Mouse (Mus musculus) monocyte, adult 5-6 weeks (primary cell): ENCODE data around the gene Tmem164. TPM values are rescaled to one million over a fixed set of nuclear protein-coding genes. Genes with fewer than 3 reads are reported as not detected.

Experiments
- ATAC-seq: fragments of 153-309, 156-312 bp; replicated peaks from 2 replicates; pipeline ENCODE4 v1.8.0; 2017; ENCODE audit warnings: mild to moderate bottlenecking; ENCODE audit not compliant: low TSS enrichment, insufficient number of reproducible peaks, severe bottlenecking, poor library complexity, low FRiP score
- total RNA-seq: library from RNA; stranded (forward); fragments of 200-1000, 200-491, 200-594 nt; gene quantifications from 3 replicates; pipeline ENCODE4 v1.2.3, GENCODE M21; 2017

Tmem164 gene
- total RNA-seq, 1 experiment from 2014 or later, result 97.1 TPM

DNA sequence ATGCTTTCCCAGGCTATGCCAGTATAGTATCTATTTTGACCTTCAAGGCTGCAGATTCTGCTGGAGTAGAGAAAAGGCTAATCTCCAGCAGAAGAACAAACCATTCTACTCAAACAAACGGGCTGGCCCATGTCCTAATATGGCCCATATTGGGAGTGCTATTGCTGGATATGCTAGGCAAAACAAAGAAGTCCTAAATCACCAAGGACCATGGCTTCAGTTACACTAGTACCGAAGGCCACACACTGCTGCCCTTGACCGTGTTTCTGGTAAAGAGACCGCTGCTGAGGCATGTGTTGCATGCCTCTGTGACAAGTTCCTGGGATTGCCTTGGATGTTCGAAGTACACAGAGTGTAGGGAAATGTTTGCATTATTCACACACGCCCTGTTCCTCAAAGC lies 165.1 kb downstream of the Tmem164 start:
- no peak for ATAC-seq

GRCm38 (mm10) chrX:142848032-142848431 lies 166.8 kb downstream of the Tmem164 start:
- no peak for ATAC-seq

DNA sequence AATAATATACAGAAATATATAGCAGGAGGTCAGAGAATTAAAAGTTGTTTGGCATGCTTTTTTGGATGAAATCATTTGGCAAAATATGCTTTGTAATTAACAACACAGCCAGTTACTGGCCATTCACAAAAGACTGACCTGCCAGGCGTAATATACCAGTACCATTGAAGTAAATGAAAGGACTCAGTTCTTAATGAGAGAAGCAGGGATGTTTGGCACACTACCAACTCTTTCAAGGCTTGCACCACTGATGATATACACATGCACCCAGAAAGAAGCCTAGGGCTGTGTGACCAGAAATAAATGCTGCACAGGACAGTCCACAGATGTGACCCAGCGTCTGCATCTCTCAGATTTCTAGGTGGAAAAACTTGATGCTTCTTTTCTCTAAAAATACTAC lies 188.6 kb downstream of the Tmem164 start:
- ATAC-seq, result no peak

- no peak for ATAC-seq
Observed at GRCm38 (mm10) chrX:142882255-142882654, 201.0 kb downstream of the Tmem164 start.

DNA sequence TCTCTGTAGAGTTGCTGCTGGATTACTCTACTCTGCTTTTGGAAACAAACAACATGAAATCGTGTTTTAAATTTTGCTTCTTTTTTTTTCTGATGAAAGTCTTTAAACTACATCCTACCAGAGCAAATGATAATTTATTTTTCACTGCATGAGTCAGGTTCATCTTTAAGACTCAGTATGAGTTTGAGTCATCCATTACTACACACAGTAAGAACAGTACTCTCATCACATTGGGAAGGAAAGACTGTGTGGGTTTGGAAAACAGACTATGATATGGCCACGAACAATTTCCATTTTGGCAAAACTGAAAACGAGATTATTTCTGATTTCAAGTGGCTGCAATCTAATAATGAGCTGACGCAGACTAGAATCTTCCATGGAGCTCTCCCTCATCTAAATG lies 202.4 kb downstream of the Tmem164 start:
- no peak for ATAC-seq

- ATAC-seq, result no peak
Observed at GRCm38 (mm10) chrX:142885962-142886361, 204.8 kb downstream of the Tmem164 start.
